Mouse (Mus musculus): ENCODE measurements around the gene Prdx5.

The Prdx5 gene

GRCm38 (mm10) chr19:6874257-6874656 lies 35.6 kb downstream of the Prdx5 start:
- no peak for DNase-seq

- DNase-seq = no peak
Observed at GRCm38 (mm10) chr19:6872701-6873100, 37.2 kb downstream of the Prdx5 start.

- DNase-seq = peak; percentile 74
Observed at GRCm38 (mm10) chr19:6871574-6872271, 38.2 kb downstream of the Prdx5 start.

GRCm38 (mm10) chr19:6869355-6869754 lies 40.6 kb downstream of the Prdx5 start:
- DNase-seq = peak; percentile 64

GRCm38 (mm10) chr19:6861451-6861850 lies 48.5 kb downstream of the Prdx5 start:
- no peak for DNase-seq

GRCm38 (mm10) chr19:6860706-6861105 lies 49.2 kb downstream of the Prdx5 start:
- no peak for DNase-seq

- no peak for DNase-seq
Observed at GRCm38 (mm10) chr19:6859971-6860370, 49.9 kb downstream of the Prdx5 start.

GRCm38 (mm10) chr19:6859032-6859651 lies 50.8 kb downstream of the Prdx5 start:
- no peak for DNase-seq

- DNase-seq = peak; percentile 85
Observed at GRCm38 (mm10) chr19:6858031-6858430, 51.9 kb downstream of the Prdx5 start, which contains the start of gene Ccdc88b. TSS of gene Ccdc88b (minus strand) at chr19:6858211.

GRCm38 (mm10) chr19:6857391-6858005 lies 52.4 kb downstream of the Prdx5 start:
- DNase-seq = no peak

GRCm38 (mm10) chr19:6857003-6857360 lies 52.9 kb downstream of the Prdx5 start:
- DNase-seq = no peak
